Mouse (Mus musculus) testis, adult 2 months (tissue): Measurements from ENCODE around the gene Dnase1l3. TPM values are rescaled to one million over a fixed set of nuclear protein-coding genes. Genes with fewer than 3 reads are reported as not detected.

ENCODE experiments used
- H3K27ac ChIP-seq: fragments of 200-500 bp; 2 replicates; pipeline ENCODE4 v1.5.1; 2012; ENCODE audit warnings: low read depth, low read length; ENCODE audit not compliant: control insufficient read depth, insufficient read depth
- H3K27me3 ChIP-seq: fragments of 200-500 bp; 2 replicates; pipeline ENCODE4 v1.6.1; 2012; ENCODE audit warnings: mild to moderate bottlenecking, low read length, moderate library complexity; ENCODE audit not compliant: control insufficient read depth, insufficient read depth
- H3K36me3 ChIP-seq: fragments of 200-500 bp; 2 replicates; pipeline ENCODE4 v1.6.1; 2012; ENCODE audit warnings: mild to moderate bottlenecking, low read length; ENCODE audit not compliant: control insufficient read depth, insufficient read depth
- H3K4me1 ChIP-seq: fragments of 200-500 bp; 2 replicates; pipeline ENCODE4 v1.6.1; 2012; ENCODE audit warnings: low read length; ENCODE audit not compliant: control insufficient read depth, insufficient read depth
- H3K4me3 ChIP-seq: fragments of 200-500 bp; 2 replicates; pipeline ENCODE4 v1.5.1; 2012; ENCODE audit warnings: low read depth, mild to moderate bottlenecking, low read length, moderate library complexity, mixed read lengths; ENCODE audit not compliant: control insufficient read depth
- CTCF ChIP-seq: fragments of 200-500 bp; IDR thresholded peaks from 2 replicates; pipeline ENCODE4 v1.5.1; 2012; ENCODE audit warnings: low read depth, mild to moderate bottlenecking, inconsistent platforms, low read length, moderate library complexity; ENCODE audit not compliant: control insufficient read depth, insufficient read depth, insufficient replicate concordance
- POLR2A ChIP-seq: fragments of 200-500 bp; IDR thresholded peaks from 2 replicates; pipeline ENCODE4 v1.6.1; 2012; ENCODE audit warnings: low read depth, mild to moderate bottlenecking, inconsistent platforms, low read length, moderate library complexity; ENCODE audit not compliant: control insufficient read depth
- polyA plus RNA-seq: library from polyadenylated mRNA; depleted of rRNA; stranded (reverse); fragments of >200 nt; gene quantifications from 2 replicates; pipeline ENCODE4 v1.2.3, GENCODE M21; 2012; rRNA removed

The Dnase1l3 gene
- polyA plus RNA-seq, 1 experiment, result 1.1 TPM

DNA sequence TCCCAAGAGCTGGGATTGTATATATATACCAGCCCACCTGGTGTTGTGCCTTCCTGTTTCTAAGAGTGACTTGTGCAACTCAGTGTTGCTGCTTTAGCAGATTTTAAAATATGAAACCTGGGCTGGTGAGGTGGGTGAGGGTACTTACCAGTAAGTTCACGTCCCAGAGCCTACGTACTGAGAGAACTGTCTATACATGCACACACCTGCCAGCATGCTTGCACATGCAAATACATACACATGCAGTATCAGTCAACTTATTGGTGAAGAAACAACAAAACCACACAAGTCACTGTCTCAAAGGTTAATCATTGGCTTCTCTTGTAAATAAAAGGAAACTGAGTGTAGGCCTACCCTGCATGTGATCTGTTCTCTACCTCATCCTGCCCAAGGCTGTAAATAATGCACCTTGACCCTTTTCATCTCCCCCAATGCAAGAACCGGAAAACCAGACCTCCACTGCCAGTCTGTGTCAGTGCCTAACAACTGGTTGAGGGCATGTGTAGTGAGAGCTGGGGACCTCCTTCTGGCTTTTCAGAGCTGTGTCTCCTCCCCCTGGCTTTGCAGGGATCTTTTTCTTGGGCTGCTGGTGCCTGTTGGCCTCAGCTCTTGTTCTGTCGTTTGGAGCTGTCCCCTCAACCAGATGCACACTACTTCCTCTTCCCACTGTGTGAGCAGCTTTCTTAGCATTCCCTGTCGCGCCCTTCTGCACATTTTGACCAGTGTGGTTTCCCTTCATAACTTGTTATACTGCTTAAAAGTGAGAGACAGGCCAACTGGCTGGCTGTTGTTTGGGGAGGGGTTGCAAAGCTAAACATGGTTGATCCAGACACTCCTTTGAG, 76.0 kb downstream of the Dnase1l3 start:
- H3K4me3 ChIP-seq, result no peak overlapping the region
- no peak overlapping the region for H3K27ac ChIP-seq
- H3K36me3 ChIP-seq, result no peaks in the 10 kb centered on the region
- TF ChIP-seq CTCF (no peak), POLR2A (no peak)
- no peaks in the 10 kb centered on the region for H3K27me3 ChIP-seq
- no peaks in the 10 kb centered on the region for H3K4me1 ChIP-seq

Other genes starting within 250 kb of the Dnase1l3 start
- 126 TPM in 2 replicates for gene Gm26661, start 203.0 kb downstream of the Dnase1l3 start, polyA plus RNA-seq
- gene Flnb, start 176.6 kb downstream of the Dnase1l3 start, polyA plus RNA-seq, result 9.8 and 11.3 TPM in 2 replicates
- 3.4 and 5.6 TPM in 2 replicates for gene Gm45521, start 37.3 kb downstream of the Dnase1l3 start, polyA plus RNA-seq
- 16.9 and 19.5 TPM in 2 replicates for gene Abhd6, start 8.3 kb upstream of the Dnase1l3 start, polyA plus RNA-seq
- gene Rpp14, start 85.8 kb upstream of the Dnase1l3 start, polyA plus RNA-seq, result 3.0 and 3.3 TPM in 2 replicates
- 39.4 and 44.0 TPM in 2 replicates for gene Pxk, start 103.6 kb upstream of the Dnase1l3 start, polyA plus RNA-seq
- 97.6 and 115 TPM in 2 replicates for gene Pdhb, start 178.5 kb upstream of the Dnase1l3 start, polyA plus RNA-seq
- 2.4 and 2.8 TPM in 2 replicates for gene Kctd6, start 219.6 kb upstream of the Dnase1l3 start, polyA plus RNA-seq